Mouse (Mus musculus): ENCODE measurements at regions not wholly inside any gene's neighbourhood (a gene's known extent, or its start where the extent isn't known, plus 50 kb on each side); places are given as distances from the start of the nearest gene placed in this dataset.
A peak's percentile ranks its signal among the peaks of the same experiment; 100 is the strongest.

DNA sequence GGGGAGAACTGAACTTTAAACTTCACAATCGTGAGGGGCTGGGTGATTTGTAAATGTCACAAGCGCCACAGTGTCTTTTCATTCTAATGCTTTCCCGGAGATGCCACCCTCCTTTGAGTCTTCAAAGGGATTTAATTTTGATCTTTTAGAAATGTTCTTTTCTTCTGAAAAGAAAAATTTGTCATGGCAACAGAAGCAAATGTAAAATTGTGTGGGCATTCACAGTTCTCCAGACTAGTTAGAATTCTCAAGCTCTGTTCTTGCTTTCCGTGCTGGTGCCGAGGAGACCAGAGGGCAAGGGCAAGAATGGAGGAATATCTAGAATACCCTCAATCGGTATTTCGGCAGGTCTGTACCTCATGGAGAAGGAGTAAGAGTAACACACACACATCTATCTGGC, 164.1 kb upstream of the Ccdc122 start:
- TF ChIP-seq CTCF (IDR thresholded peaks at IDR 0.05; ENCODE audit: low read depth), result no peak
- ATAC-seq (ENCODE audit: insufficient read depth), result no peak
- Histone ChIP-seq H3K4me1 (ENCODE audit: insufficient read depth) (peaks cover 24% of the 10 kb centered on the region), H3K4me3 (ENCODE audit: low read depth, low read length) (no peak overlapping the region), H3K9ac (no peak overlapping the region), H3K9me3 (ENCODE audit: low read depth, low read length) (no peaks in the 10 kb centered on the region), H3K27me3 (ENCODE audit: insufficient read depth, low read length) (no peaks in the 10 kb centered on the region), H3K4me2 (no peak overlapping the region), H3K27ac (ENCODE audit: low read depth) (no peak overlapping the region), H3K36me3 (ENCODE audit: insufficient read depth) (no peaks in the 10 kb centered on the region)
- WGBS, result 89% methylated on average over 7 of the region's 7 CpGs
- no peak for DNase-seq

DNA sequence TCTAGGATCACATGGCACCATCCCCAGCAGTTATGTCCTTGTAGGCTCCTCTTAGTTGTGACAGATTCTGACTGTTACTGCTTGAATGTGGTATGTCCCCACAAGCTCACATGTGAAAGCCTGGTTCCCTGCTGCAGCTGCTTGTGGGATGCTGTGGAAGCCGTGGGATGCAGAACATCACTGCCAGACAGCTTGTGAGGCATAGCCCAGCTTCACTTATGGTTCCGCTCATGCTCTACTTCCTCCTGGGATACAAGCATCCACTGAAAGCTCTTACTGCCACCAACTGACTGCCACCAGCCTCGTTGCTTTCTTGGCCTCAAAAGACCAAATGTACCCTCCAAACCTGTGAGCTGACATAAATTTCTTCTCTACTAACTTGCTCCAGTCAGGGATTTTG, 167.7 kb upstream of the Ccdc122 start:
- Histone ChIP-seq H3K4me2 (no peak overlapping the region), H3K36me3 (ENCODE audit: insufficient read depth) (no peaks in the 10 kb centered on the region), H3K27me3 (ENCODE audit: insufficient read depth, low read length) (no peaks in the 10 kb centered on the region), H3K9me3 (ENCODE audit: low read depth, low read length) (no peaks in the 10 kb centered on the region), H3K27ac (ENCODE audit: low read depth) (no peak overlapping the region), H3K4me3 (ENCODE audit: low read depth, low read length) (no peak overlapping the region), H3K4me1 (ENCODE audit: insufficient read depth) (peaks cover 6% of the 10 kb centered on the region), H3K9ac (no peak overlapping the region)
- no peak for TF ChIP-seq CTCF (IDR thresholded peaks at IDR 0.05; ENCODE audit: low read depth)
- no peak for ATAC-seq (ENCODE audit: insufficient read depth)
- DNase-seq, result no peak
- whole genome bisulfite sequencing, result 90% methylated on average over 3 of the region's 3 CpGs

GRCm38 (mm10) chr14:76868131-76868530, 168.4 kb upstream of the Ccdc122 start:
- no peak for TF ChIP-seq CTCF (IDR thresholded peaks at IDR 0.05; ENCODE audit: low read depth)
- H3K36me3 ChIP-seq (ENCODE audit: insufficient read depth), result no peaks in the 10 kb centered on the region
- no peaks in the 10 kb centered on the region for H3K9me3 ChIP-seq (ENCODE audit: low read depth, low read length)
- WGBS, result 86% methylated on average over 5 of the region's 5 CpGs
- DNase-seq, result no peak
- H3K4me3 ChIP-seq (ENCODE audit: low read depth, low read length), result no peak overlapping the region
- no peak overlapping the region for H3K4me2 ChIP-seq
- H3K27ac ChIP-seq (ENCODE audit: low read depth), result no peak overlapping the region
- ATAC-seq (ENCODE audit: insufficient read depth), result no peak
- H3K9ac ChIP-seq, result no peak overlapping the region
- H3K27me3 ChIP-seq (ENCODE audit: insufficient read depth, low read length), result no peaks in the 10 kb centered on the region
- H3K4me1 ChIP-seq (ENCODE audit: insufficient read depth), result no peaks in the 10 kb centered on the region

GRCm38 (mm10) chr14:76864664-76865063, 171.9 kb upstream of the Ccdc122 start:
- no peak overlapping the region for H3K4me3 ChIP-seq (ENCODE audit: low read depth, low read length)
- H3K4me1 ChIP-seq (ENCODE audit: insufficient read depth), result no peaks in the 10 kb centered on the region
- no peak overlapping the region for H3K4me2 ChIP-seq
- no peaks in the 10 kb centered on the region for H3K27me3 ChIP-seq (ENCODE audit: insufficient read depth, low read length)
- TF ChIP-seq CTCF (IDR thresholded peaks at IDR 0.05; ENCODE audit: low read depth), result no peak
- no peak overlapping the region for H3K9ac ChIP-seq
- 60% methylated on average over 4 of the region's 4 CpGs for WGBS
- ATAC-seq (ENCODE audit: insufficient read depth) (no peak), DNase-seq (no peak)
- no peaks in the 10 kb centered on the region for H3K9me3 ChIP-seq (ENCODE audit: low read depth, low read length)
- no peak overlapping the region for H3K27ac ChIP-seq (ENCODE audit: low read depth)
- H3K36me3 ChIP-seq (ENCODE audit: insufficient read depth), result no peaks in the 10 kb centered on the region

DNA sequence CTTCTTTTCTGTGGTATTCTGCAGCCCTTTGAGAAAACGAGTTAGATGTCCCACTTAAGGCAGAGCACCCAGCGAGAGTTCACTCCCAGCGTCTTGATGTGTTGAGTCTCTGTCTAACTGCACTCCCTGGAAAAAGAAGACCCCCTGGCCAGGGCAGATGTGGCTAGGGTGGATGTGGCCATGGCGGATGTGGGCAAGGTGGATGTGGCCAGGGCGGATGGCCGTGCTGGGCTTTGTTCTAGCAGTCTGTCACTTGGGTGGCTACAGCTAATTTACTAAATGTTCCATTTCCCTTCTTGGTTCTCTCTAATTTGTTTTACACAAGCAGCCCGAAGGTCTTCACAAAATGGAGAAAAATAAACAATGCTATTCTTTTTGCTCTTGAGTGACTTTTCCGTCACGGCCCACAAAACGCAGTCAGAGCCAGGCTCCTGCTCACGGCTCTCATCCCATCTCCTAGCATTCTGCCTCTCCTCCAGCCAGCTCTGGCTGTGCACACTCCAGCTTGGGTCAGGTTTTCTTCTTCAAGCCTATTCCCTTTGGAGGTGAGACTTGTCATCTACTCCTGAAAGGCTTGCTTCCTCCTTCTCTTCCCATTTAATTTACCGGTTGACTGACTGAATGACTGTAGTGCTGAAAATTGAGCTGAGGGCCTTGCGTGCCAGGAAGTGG, 173.4 kb upstream of the Ccdc122 start:
- no peak overlapping the region for H3K4me3 ChIP-seq (ENCODE audit: low read depth, low read length)
- no peak overlapping the region for H3K9ac ChIP-seq
- H3K36me3 ChIP-seq (ENCODE audit: insufficient read depth), result no peaks in the 10 kb centered on the region
- no peak for TF ChIP-seq CTCF (IDR thresholded peaks at IDR 0.05; ENCODE audit: low read depth)
- H3K9me3 ChIP-seq (ENCODE audit: low read depth, low read length), result no peaks in the 10 kb centered on the region
- no peak for ATAC-seq (ENCODE audit: insufficient read depth)
- DNase-seq, result no peak
- H3K27me3 ChIP-seq (ENCODE audit: insufficient read depth, low read length), result no peaks in the 10 kb centered on the region
- 75% methylated on average over 13 of the region's 13 CpGs for WGBS
- H3K27ac ChIP-seq (ENCODE audit: low read depth), result no peak overlapping the region
- no peaks in the 10 kb centered on the region for H3K4me1 ChIP-seq (ENCODE audit: insufficient read depth)
- no peak overlapping the region for H3K4me2 ChIP-seq

GRCm38 (mm10) chr14:76858396-76858795, 178.2 kb upstream of the Ccdc122 start:
- Histone ChIP-seq H3K4me3 (ENCODE audit: low read depth, low read length) (no peak overlapping the region), H3K27me3 (ENCODE audit: insufficient read depth, low read length) (no peaks in the 10 kb centered on the region), H3K4me2 (no peak overlapping the region), H3K27ac (ENCODE audit: low read depth) (no peak overlapping the region), H3K36me3 (ENCODE audit: insufficient read depth) (no peaks in the 10 kb centered on the region), H3K4me1 (ENCODE audit: insufficient read depth) (no peaks in the 10 kb centered on the region), H3K9me3 (ENCODE audit: low read depth, low read length) (no peaks in the 10 kb centered on the region), H3K9ac (no peak overlapping the region)
- 73% methylated on average over 5 of the region's 5 CpGs for WGBS
- ATAC-seq (ENCODE audit: insufficient read depth) (no peak), DNase-seq (no peak)
- TF ChIP-seq CTCF (IDR thresholded peaks at IDR 0.05; ENCODE audit: low read depth), result peak; percentile 16; the same call in 1 of the 2 replicates

DNA sequence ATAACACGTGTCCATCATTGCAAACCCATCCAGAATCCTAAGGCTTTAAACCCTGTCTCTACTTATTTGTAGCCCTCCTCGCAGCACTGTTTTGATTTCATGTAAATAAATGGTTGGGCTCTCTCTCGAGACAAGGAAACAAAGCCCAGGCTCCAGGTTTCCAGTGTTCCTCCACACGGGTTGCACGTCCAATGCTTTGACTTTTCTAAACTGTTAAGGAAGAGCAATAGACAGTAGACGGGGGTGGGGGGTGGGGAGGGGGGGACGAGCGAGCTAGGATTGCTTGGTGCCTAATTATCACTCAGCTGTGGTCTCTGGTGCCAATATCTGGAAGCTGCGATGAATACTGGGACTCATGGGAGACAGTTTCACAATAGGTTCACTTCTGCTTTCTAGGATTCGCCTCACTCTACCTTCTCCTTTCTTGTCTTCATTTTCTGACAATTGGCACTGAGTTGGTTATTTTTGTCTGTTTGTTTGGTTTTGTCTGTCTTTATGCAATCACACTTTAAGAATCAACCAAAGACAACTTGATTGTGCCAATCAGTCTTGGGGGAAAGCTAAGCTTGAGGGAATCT, 179.3 kb upstream of the Ccdc122 start:
- no peak overlapping the region for H3K4me3 ChIP-seq (ENCODE audit: low read depth, low read length)
- H3K9me3 ChIP-seq (ENCODE audit: low read depth, low read length), result no peaks in the 10 kb centered on the region
- TF ChIP-seq CTCF (IDR thresholded peaks at IDR 0.05; ENCODE audit: low read depth), result no peak
- DNase-seq, result peak; percentile 74
- H3K4me1 ChIP-seq (ENCODE audit: insufficient read depth), result no peaks in the 10 kb centered on the region
- H3K4me2 ChIP-seq, result peak overlapping the region; percentile 38; the same call in 1 of the 2 replicates
- H3K36me3 ChIP-seq (ENCODE audit: insufficient read depth), result no peaks in the 10 kb centered on the region
- WGBS, result 35% methylated on average over 10 of the region's 10 CpGs
- H3K9ac ChIP-seq, result no peak overlapping the region
- no peaks in the 10 kb centered on the region for H3K27me3 ChIP-seq (ENCODE audit: insufficient read depth, low read length)
- ATAC-seq (ENCODE audit: insufficient read depth), result peak; percentile 44; the same call in 1 of the 2 replicates
- H3K27ac ChIP-seq (ENCODE audit: low read depth), result no peak overlapping the region; the same call in 1 of the 2 replicates

Data from lung, embryonic 14.5 days (tissue).